Mouse (Mus musculus) embryonic facial prominence, embryonic 15.5 days (tissue): ENCODE measurements around the gene Itgb2l. TPM values are rescaled to one million over a fixed set of nuclear protein-coding genes. Genes with fewer than 3 reads are reported as not detected.
"Not testable (repeated sequence)": the region's sequence is repeated elsewhere in the genome, so short reads cannot be mapped to it uniquely, and the experiment has no call there.

Source experiments
- ATAC-seq: fragments of 200-750 bp; cut with Nextera tagmentation; 2 replicates; pipeline ENCODE4 v1.8.0; 2017; ENCODE audit warnings: low read depth, moderate TSS enrichment; ENCODE audit not compliant: insufficient number of reproducible peaks, low FRiP score, low TSS enrichment
- H3K27ac ChIP-seq: fragments of 300-500 bp; sonication (generic); replicated peaks from 2 replicates; pipeline ENCODE4 v1.5.1; 2015; ENCODE audit warnings: mild to moderate bottlenecking, inconsistent platforms
- H3K27me3 ChIP-seq: fragments of 300-500 bp; sonication (generic); 2 replicates; pipeline ENCODE4 v1.6.1; 2015; ENCODE audit warnings: inconsistent platforms
- H3K36me3 ChIP-seq: fragments of 300-500 bp; sonication (generic); 2 replicates; pipeline ENCODE4 v1.6.1; 2015; ENCODE audit warnings: mild to moderate bottlenecking, inconsistent platforms
- H3K4me1 ChIP-seq: fragments of 300-500 bp; sonication (generic); 2 replicates; pipeline ENCODE4 v1.6.1; 2015; ENCODE audit warnings: inconsistent platforms
- H3K4me2 ChIP-seq: fragments of 300-500 bp; sonication (generic); replicated peaks from 2 replicates; pipeline ENCODE4 v1.6.1; 2015; ENCODE audit warnings: mild to moderate bottlenecking, inconsistent platforms
- H3K4me3 ChIP-seq: fragments of 300-500 bp; sonication (generic); replicated peaks from 2 replicates; pipeline ENCODE4 v1.5.1; 2015; ENCODE audit warnings: mild to moderate bottlenecking, inconsistent platforms
- H3K9ac ChIP-seq: fragments of 300-500 bp; sonication (generic); 2 replicates; pipeline ENCODE4 v1.6.1; 2015; ENCODE audit warnings: inconsistent platforms
- H3K9me3 ChIP-seq: fragments of 300-500 bp; sonication (generic); replicated peaks from 2 replicates; pipeline ENCODE4 v1.6.1; 2016; ENCODE audit warnings: inconsistent platforms
- WGBS: fragments of 180-500 bp; shearing (Covaris S2); methylation state at CpG from one replicate; pipeline ENCODE4 v1.1.7; 2015; 5-methylcytosine and 5-hydroxymethylcytosine counted together
- polyA plus RNA-seq: library from polyadenylated mRNA; unstranded; fragments of >200 nt; fragmentation: Nextera tagmentation; extraction: Ambion mirVana; gene quantifications from 2 replicates; pipeline ENCODE4 v1.2.1, GENCODE M21; 2015

The Itgb2l gene
- polyA plus RNA-seq, 1 experiment from 2014 or later, result 0.39 TPM

DNA sequence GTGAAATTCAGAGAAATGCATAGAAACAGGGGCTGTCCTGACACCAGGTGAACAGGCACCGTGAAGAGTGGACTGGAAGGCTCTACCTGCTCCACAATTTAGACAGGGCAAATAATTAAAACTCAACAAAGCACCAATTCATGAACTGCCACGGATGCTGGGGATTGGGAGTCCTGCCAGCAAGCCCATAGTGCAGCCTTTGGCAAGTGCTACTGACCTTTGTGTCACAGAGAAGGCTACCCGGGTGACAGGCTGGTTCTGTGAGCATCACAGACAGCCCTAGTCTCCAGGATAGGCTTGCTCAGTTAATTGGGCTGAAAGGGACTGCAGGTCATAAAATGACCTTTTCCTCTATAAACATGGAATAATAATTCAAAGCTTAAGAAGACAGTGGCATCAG, 17.4 kb upstream of the Itgb2l start:
- Histone ChIP-seq H3K4me3 (no peak overlapping the region), H3K4me2 (no peak overlapping the region), H3K4me1 (no peaks in the 10 kb centered on the region), H3K27me3 (no peaks in the 10 kb centered on the region), H3K27ac (no peak overlapping the region), H3K36me3 (no peaks in the 10 kb centered on the region), H3K9ac (no peak overlapping the region), H3K9me3 (no peaks in the 10 kb centered on the region)
- WGBS, result 46% methylated on average over 3 of the region's 3 CpGs
- ATAC-seq, result no peak

DNA sequence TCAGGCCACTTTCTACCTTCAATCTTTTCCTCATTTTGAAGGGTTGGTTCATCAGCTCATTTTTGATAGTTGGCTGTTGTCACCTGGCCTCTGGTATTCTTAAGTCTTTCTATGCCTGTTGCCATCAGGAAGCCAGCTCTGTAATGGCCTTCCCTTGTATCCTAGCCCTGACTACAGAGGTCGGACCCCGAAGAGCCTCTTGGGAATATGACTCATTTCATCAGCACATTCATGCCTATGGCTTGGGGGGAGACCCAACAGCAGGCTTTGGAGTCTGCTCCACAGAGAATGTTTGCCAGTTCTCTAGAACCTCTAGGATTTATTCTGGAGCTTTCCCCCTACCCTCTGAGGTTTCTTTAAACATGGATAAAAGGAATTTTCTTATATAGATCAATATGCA, 15.9 kb upstream of the Itgb2l start:
- Histone ChIP-seq H3K4me1 (no peaks in the 10 kb centered on the region), H3K9ac (no peak overlapping the region), H3K27ac (no peak overlapping the region), H3K9me3 (no peaks in the 10 kb centered on the region), H3K36me3 (no peaks in the 10 kb centered on the region), H3K4me3 (no peak overlapping the region), H3K27me3 (no peaks in the 10 kb centered on the region), H3K4me2 (no peak overlapping the region)
- 82% methylated on average over 2 of the region's 2 CpGs for WGBS
- no peak for ATAC-seq

DNA sequence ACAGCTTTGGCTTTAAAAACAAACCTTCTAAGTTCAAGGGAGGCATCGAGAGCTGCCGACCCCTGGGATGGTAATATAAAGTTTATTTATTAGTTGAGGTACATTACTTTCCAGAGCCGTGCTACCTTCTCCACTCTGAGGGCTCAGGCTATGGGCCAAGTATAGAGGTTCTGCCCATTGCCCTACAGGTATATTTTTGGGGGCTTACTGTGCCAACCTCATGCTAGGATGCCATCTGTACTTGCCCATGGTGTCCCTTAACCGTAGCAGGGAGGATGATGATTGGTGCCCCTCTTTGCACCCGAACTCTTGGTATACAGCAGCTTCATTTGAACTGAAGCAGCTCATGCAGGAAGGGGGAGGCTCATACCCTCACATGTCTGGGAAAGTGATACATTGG, 14.2 kb upstream of the Itgb2l start:
- Histone ChIP-seq H3K36me3 (no peaks in the 10 kb centered on the region), H3K9ac (no peak overlapping the region), H3K9me3 (no peaks in the 10 kb centered on the region), H3K4me2 (no peak overlapping the region), H3K27ac (no peak overlapping the region), H3K4me1 (no peaks in the 10 kb centered on the region), H3K27me3 (no peaks in the 10 kb centered on the region), H3K4me3 (no peak overlapping the region)
- WGBS, result 84% methylated on average over 5 of the region's 5 CpGs
- no peak for ATAC-seq

- Histone ChIP-seq H3K4me1 (no peaks in the 10 kb centered on the region), H3K36me3 (no peaks in the 10 kb centered on the region), H3K4me2 (no peak overlapping the region), H3K4me3 (no peak overlapping the region), H3K27me3 (no peaks in the 10 kb centered on the region), H3K9ac (no peak overlapping the region), H3K27ac (no peak overlapping the region), H3K9me3 (no peaks in the 10 kb centered on the region)
- no peak for ATAC-seq
These were observed 10.7 kb upstream of the Itgb2l start for GRCm38 (mm10) chr16:96454086-96454485.

DNA sequence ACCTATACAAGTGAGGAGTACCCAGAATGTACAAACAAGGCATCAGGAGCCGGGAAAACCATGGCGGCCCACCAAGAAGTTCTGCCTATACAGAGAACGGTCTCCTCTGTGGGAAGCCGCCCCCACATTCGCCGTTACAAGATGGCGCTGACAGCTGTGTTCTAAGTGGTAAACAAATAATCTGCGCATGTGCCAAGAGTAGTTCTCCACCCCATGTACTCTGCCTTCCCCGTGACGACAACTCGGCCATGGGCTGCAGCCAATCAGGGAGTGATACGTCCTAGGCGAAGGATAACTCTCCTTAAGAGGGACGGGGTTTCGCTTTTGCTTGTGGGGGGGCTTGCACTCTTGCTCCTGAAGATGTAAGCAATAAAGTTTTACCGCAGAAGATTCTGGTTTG, 7.5 kb upstream of the Itgb2l start:
- H3K4me2 ChIP-seq, H3K4me3 ChIP-seq, H3K36me3 ChIP-seq, H3K9ac ChIP-seq, ATAC-seq, H3K27me3 ChIP-seq, H3K4me1 ChIP-seq, H3K9me3 ChIP-seq, H3K27ac ChIP-seq: not testable (repeated sequence)
- 93% methylated on average over 15 of the region's 16 CpGs for WGBS

- ATAC-seq, result no peak
- WGBS, result 81% methylated on average over 3 of the region's 3 CpGs
These were observed 1.6 kb downstream of the Itgb2l start for GRCm38 (mm10) chr16:96441826-96442225.

DNA sequence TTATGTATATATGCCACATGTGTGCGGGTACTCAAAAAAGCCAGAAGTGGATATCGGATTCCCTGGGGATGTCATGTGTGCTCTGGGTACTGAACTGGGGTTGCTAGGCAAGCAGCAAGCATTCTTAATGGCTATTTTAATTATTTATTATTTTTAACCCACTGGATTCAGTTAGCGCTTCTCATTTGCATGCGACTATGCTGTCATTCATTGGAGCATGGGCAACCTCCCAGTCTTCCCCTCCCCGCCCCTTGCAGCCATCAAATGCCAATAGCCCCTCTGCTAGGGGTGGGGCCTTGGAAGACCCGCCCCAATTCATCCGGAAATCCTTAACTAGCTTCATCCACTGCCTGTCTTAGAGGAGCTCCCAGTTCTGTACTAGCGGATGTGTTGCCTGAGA, 2.5 kb downstream of the Itgb2l start:
- no peak for ATAC-seq
- H3K4me2 ChIP-seq, result no peak overlapping the region

More at GRCm38 (mm10) chr16:96441826-96442225, 1.6 kb downstream of the Itgb2l start:
- Histone ChIP-seq H3K27ac (no peak overlapping the region), H3K4me2 (no peak overlapping the region), H3K9ac (no peak overlapping the region), H3K36me3 (no peaks in the 10 kb centered on the region), H3K9me3 (no peaks in the 10 kb centered on the region), H3K27me3 (no peaks in the 10 kb centered on the region), H3K4me1 (no peaks in the 10 kb centered on the region), H3K4me3 (no peak overlapping the region)

DNA sequence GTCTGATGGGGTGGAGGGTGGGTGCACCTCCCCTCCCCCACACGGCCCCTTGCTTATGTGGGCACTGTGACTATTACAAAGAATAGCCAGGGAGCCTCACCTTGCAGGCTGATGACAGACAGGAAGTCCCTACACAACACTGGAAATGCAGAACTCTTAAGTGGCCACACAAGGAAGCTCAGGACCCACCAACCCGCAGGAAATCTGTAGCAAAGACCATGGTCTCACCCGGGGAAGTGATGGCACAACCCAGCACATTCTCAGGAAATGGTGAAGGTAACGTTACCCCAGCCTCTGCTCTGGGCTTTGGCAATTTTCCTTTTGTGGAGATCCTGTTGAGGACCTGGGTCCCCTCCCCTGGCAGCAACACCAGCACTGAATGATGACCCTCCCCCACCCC, 3.7 kb downstream of the Itgb2l start:
- WGBS, result 72% methylated on average over 4 of the region's 4 CpGs
- Histone ChIP-seq H3K36me3 (no peaks in the 10 kb centered on the region), H3K4me1 (no peaks in the 10 kb centered on the region), H3K27ac (no peak overlapping the region), H3K4me3 (no peak overlapping the region), H3K4me2 (no peak overlapping the region), H3K9me3 (no peaks in the 10 kb centered on the region), H3K9ac (no peak overlapping the region), H3K27me3 (no peaks in the 10 kb centered on the region)
- ATAC-seq, result no peak

More for the DNA sequence above, 2.5 kb downstream of the Itgb2l start:
- H3K9ac ChIP-seq, result no peak overlapping the region
- H3K27ac ChIP-seq, result no peak overlapping the region
- no peaks in the 10 kb centered on the region for H3K36me3 ChIP-seq
- H3K4me1 ChIP-seq, result no peaks in the 10 kb centered on the region
- H3K4me3 ChIP-seq, result no peak overlapping the region
- 83% methylated on average over 8 of the region's 8 CpGs for WGBS
- H3K27me3 ChIP-seq, result no peaks in the 10 kb centered on the region
- H3K9me3 ChIP-seq, result no peaks in the 10 kb centered on the region

DNA sequence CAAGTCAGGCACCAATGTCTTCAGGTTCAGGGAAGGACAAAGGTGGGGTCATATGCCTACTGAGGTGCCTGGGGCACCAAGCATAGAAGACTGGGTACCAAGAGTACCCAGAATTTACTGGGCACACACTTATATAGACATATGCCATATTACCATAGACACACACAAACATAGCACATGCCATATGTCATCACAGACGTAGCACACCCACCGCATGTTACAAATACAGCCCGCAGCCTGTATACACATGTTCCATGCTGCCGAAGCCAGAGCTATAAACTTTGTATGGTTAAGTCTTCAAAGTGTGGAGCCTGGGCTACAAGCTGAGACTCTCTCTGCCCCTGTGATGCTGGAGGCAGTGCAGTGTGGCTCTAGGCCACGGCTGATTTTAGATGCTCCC, 4.5 kb downstream of the Itgb2l start:
- no peaks in the 10 kb centered on the region for H3K36me3 ChIP-seq
- H3K9ac ChIP-seq, result no peak overlapping the region
- no peak overlapping the region for H3K4me2 ChIP-seq
- WGBS, result 74% methylated on average over 5 of the region's 5 CpGs
- H3K27me3 ChIP-seq, result no peaks in the 10 kb centered on the region
- H3K4me3 ChIP-seq, result no peak overlapping the region
- no peak overlapping the region for H3K27ac ChIP-seq
- H3K9me3 ChIP-seq, result no peaks in the 10 kb centered on the region
- no peak for ATAC-seq
- no peaks in the 10 kb centered on the region for H3K4me1 ChIP-seq

DNA sequence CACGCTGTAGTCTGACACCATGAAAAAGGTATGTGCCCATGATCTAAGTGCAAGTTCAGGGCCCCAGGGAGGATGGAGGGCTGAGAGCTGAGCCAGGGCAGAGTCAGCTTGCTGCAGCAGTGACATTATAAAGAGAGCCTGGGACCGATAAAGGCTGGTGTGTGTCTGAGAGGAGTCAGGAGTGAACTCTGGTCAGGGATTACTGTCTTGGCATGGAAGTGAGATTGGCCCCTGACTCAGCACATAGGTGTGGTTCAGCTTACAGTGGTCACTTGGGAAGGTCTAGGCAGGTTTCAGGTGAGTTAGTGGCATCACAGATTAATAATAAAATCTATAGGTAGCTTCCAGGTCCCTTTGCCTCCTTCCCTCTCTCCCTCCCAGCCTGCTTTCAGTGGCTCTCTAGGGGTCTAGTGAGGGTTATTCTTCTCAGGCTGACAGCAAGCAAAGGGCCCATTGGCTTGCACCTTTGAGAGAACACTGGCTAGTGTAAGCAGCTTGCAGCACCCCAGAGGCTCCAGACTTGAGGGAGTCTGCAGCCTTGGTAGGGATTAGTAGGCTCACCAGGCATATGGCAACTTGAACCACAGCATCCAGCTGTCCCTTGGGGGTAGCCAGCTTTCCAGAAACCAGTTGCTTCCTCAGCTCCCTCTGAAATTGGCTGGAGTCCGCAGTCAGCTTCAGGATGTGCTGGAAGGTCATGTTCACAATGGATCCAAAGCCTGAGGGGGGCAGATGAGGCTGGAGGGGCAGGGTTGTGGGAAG, 9.2 kb downstream of the Itgb2l start:
- 75% methylated on average over 3 of the region's 3 CpGs for WGBS
- Histone ChIP-seq H3K4me3 (no peak overlapping the region), H3K9me3 (no peaks in the 10 kb centered on the region), H3K9ac (no peak overlapping the region), H3K27me3 (no peaks in the 10 kb centered on the region), H3K27ac (no peak overlapping the region), H3K4me1 (no peaks in the 10 kb centered on the region), H3K4me2 (no peak overlapping the region), H3K36me3 (no peaks in the 10 kb centered on the region)
- no peak for ATAC-seq

- Histone ChIP-seq H3K4me2 (no peak overlapping the region), H3K27ac (no peak overlapping the region), H3K9me3 (no peaks in the 10 kb centered on the region), H3K4me3 (no peak overlapping the region), H3K4me1 (no peaks in the 10 kb centered on the region), H3K36me3 (no peaks in the 10 kb centered on the region), H3K27me3 (no peaks in the 10 kb centered on the region), H3K9ac (no peak overlapping the region)
- no peak for ATAC-seq
- WGBS, result 83% methylated on average over 10 of the region's 10 CpGs
These were observed 10.2 kb downstream of the Itgb2l start for GRCm38 (mm10) chr16:96433266-96433665.

GRCm38 (mm10) chr16:96429046-96429445, 14.4 kb downstream of the Itgb2l start:
- ATAC-seq, result no peak
- Histone ChIP-seq H3K4me2 (no peak overlapping the region), H3K4me1 (no peaks in the 10 kb centered on the region), H3K36me3 (no peaks in the 10 kb centered on the region), H3K27ac (no peak overlapping the region), H3K27me3 (no peaks in the 10 kb centered on the region), H3K9me3 (no peaks in the 10 kb centered on the region), H3K4me3 (no peak overlapping the region), H3K9ac (no peak overlapping the region)
- 71% methylated on average over 3 of the region's 3 CpGs for WGBS
